Mouse (Mus musculus): ENCODE results near the gene Ifnar2. TPM values are rescaled to one million over a fixed set of nuclear protein-coding genes. Genes with fewer than 3 reads are reported as not detected.
"Not testable (repeated sequence)": the region's sequence is repeated elsewhere in the genome, so short reads cannot be mapped to it uniquely, and the experiment has no call there.

Gene Ifnar2
- polyA plus RNA-seq, 1 experiment from 2014 or later: 54.6 TPM

- no peaks in the 10 kb centered on the region for H3K4me1 ChIP-seq
- no peak overlapping the region for H3K4me2 ChIP-seq (replicated peaks)
- H3K36me3 ChIP-seq: peaks cover 48% of the 10 kb centered on the region
- H3K27me3 ChIP-seq: no peaks in the 10 kb centered on the region
- H3K27ac ChIP-seq: no peak overlapping the region
- WGBS: 94% methylated on average over 6 of the region's 6 CpGs
- no peak for ATAC-seq (ENCODE audit: low FRiP score, low read depth)
- no peak overlapping the region for H3K4me3 ChIP-seq
- H3K9ac ChIP-seq: no peak overlapping the region
- H3K9me3 ChIP-seq: no peaks in the 10 kb centered on the region
Observed at GRCm38 (mm10) chr16:91416357-91416756, 43.8 kb downstream of the Ifnar2 start.

DNA sequence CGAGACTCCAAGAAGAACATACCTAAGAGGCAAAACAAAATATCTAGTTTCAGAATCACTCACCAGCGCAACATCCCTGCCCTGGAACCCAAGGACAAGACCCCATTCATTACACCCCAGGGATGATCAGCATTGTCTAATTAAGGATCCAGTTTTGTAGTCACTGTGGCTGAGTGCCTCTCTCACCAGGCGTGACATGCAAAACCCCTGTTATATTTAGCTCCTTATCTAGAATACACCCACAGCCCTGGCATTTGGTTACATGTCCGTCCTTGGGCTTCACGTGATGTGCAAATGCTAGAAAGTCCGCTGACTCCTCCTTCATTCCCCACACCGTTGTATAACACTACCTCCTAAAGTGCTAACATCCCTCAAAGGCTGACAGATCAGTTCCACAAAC is 44.4 kb downstream of the Ifnar2 start:
- Histone ChIP-seq H3K9me3 (no peaks in the 10 kb centered on the region), H3K4me2 (replicated peaks) (no peak overlapping the region), H3K9ac (no peak overlapping the region), H3K27ac (no peak overlapping the region), H3K27me3 (no peaks in the 10 kb centered on the region), H3K4me3 (no peak overlapping the region), H3K4me1 (no peaks in the 10 kb centered on the region), H3K36me3 (peaks cover 53% of the 10 kb centered on the region)
- 85% methylated on average over 7 of the region's 7 CpGs for WGBS
- ATAC-seq (ENCODE audit: low FRiP score, low read depth): no peak

- no peaks in the 10 kb centered on the region for H3K9me3 ChIP-seq
- H3K27ac ChIP-seq: no peak overlapping the region
- ATAC-seq (ENCODE audit: low FRiP score, low read depth): no peak
- no peak overlapping the region for H3K9ac ChIP-seq
- H3K4me1 ChIP-seq: no peaks in the 10 kb centered on the region
- no peak overlapping the region for H3K4me3 ChIP-seq
- H3K36me3 ChIP-seq: peaks cover 49% of the 10 kb centered on the region
- WGBS: 68% methylated on average over 5 of the region's 5 CpGs
- no peaks in the 10 kb centered on the region for H3K27me3 ChIP-seq
- no peak overlapping the region for H3K4me2 ChIP-seq (replicated peaks)
Observed at GRCm38 (mm10) chr16:91418531-91418930, 45.9 kb downstream of the Ifnar2 start.

DNA sequence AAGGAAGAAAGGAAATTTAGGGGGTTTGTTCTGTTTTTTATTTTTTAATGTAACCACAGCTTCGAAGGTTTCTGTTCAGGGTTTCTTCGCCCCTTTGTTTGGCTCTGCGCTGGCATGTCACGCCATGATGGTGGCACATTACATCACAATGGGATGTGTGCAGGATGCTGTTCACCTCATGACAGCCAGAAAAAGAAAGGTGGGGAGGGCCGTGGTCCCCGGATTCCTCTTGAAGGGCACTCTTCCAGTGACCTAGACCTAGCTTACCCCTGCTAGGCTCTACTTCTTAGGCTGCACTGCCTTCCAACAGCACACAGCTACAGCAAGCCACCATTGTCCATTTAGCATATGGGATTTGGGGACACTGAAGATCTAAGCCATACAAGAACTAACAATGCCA is 53.2 kb downstream of the Ifnar2 start:
- WGBS: 94% methylated on average over 6 of the region's 6 CpGs
- ATAC-seq (ENCODE audit: low FRiP score, low read depth): no peak
- Histone ChIP-seq H3K4me1 (no peaks in the 10 kb centered on the region), H3K4me3 (no peak overlapping the region), H3K4me2 (replicated peaks) (no peak overlapping the region), H3K9ac (no peak overlapping the region), H3K36me3 (peaks cover 32% of the 10 kb centered on the region), H3K27me3 (no peaks in the 10 kb centered on the region), H3K9me3 (no peaks in the 10 kb centered on the region), H3K27ac (no peak overlapping the region)

DNA sequence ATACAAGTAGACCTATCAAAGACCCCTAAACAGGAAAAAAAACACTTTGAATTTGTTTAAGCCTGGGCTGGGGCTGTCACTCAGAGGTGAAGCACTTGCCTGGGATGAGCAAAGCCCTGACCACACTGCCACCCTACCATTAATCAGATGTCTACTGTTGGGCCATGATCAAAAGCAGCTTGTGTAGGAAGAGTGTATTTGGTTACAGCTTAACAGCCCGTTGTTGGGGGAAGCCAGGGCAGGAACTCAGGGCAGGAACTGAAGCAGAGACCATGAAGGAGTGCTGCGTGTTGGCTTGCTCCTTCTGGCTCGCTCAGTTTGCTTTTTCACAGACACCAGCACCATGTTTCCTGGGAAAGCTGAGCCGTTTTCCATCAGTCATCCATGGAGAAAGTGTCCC is 54.0 kb downstream of the Ifnar2 start:
- no peak overlapping the region for H3K4me2 ChIP-seq (replicated peaks)
- no peaks in the 10 kb centered on the region for H3K9me3 ChIP-seq
- no peak for ATAC-seq (ENCODE audit: low FRiP score, low read depth)
- no peaks in the 10 kb centered on the region for H3K27me3 ChIP-seq
- H3K9ac ChIP-seq: no peak overlapping the region
- H3K4me3 ChIP-seq: no peak overlapping the region
- no peaks in the 10 kb centered on the region for H3K4me1 ChIP-seq
- peaks cover 29% of the 10 kb centered on the region for H3K36me3 ChIP-seq
- no peak overlapping the region for H3K27ac ChIP-seq
- 76% methylated on average over 4 of the region's 4 CpGs for WGBS

DNA sequence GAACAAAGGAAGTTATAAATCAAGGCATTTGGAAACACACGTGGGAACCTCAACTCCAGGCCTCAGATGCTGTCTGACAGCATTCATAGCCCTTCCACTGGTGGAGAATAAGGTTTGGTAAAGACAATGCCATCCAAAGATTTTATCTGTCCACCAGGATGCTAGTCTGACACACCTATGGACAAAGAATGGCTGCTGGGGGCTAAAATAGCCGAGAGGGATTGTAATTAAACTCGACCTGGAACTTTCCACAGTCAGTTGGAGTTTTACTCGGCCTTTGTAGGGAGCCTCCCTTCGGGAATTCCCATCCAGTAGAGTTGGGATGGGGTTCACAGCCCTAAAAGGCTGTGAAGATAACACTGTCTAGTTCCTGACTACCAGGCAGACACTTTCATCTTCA is 54.9 kb downstream of the Ifnar2 start:
- peaks cover 21% of the 10 kb centered on the region for H3K36me3 ChIP-seq
- no peak overlapping the region for H3K4me3 ChIP-seq
- H3K9me3 ChIP-seq: no peaks in the 10 kb centered on the region
- no peak overlapping the region for H3K4me2 ChIP-seq (replicated peaks)
- ATAC-seq (ENCODE audit: low FRiP score, low read depth): no peak
- H3K27ac ChIP-seq: no peak overlapping the region
- 59% methylated on average over 5 of the region's 5 CpGs for WGBS
- H3K9ac ChIP-seq: no peak overlapping the region
- H3K27me3 ChIP-seq: no peaks in the 10 kb centered on the region
- peaks cover 3% of the 10 kb centered on the region; the same call in 1 of the 2 replicates for H3K4me1 ChIP-seq

GRCm38 (mm10) chr16:91428259-91428865 is 55.8 kb downstream of the Ifnar2 start:
- Histone ChIP-seq H3K27me3 (no peaks in the 10 kb centered on the region), H3K4me3 (no peak overlapping the region), H3K4me2 (replicated peaks) (no peak overlapping the region), H3K27ac (no peak overlapping the region), H3K36me3 (peaks cover 21% of the 10 kb centered on the region), H3K4me1 (peaks cover 3% of the 10 kb centered on the region; the same call in 1 of the 2 replicates), H3K9ac (no peak overlapping the region), H3K9me3 (no peaks in the 10 kb centered on the region)
- 67% methylated on average over 8 of the region's 8 CpGs for WGBS
- ATAC-seq (ENCODE audit: low FRiP score, low read depth): no peak

GRCm38 (mm10) chr16:91432720-91433328 is 60.2 kb downstream of the Ifnar2 start:
- 40% methylated on average over 5 of the region's 5 CpGs for WGBS
- H3K4me3 ChIP-seq: no peak overlapping the region
- no peak overlapping the region for H3K4me2 ChIP-seq (replicated peaks)
- H3K4me1 ChIP-seq: peaks cover 3% of the 10 kb centered on the region; the same call in 1 of the 2 replicates
- no peaks in the 10 kb centered on the region for H3K9me3 ChIP-seq
- H3K27ac ChIP-seq: no peak overlapping the region
- H3K36me3 ChIP-seq: no peaks in the 10 kb centered on the region
- no peak overlapping the region for H3K9ac ChIP-seq
- no peak for ATAC-seq (ENCODE audit: low FRiP score, low read depth)
- H3K27me3 ChIP-seq: no peaks in the 10 kb centered on the region

- H3K27ac ChIP-seq: no peak overlapping the region
- ATAC-seq (ENCODE audit: low FRiP score, low read depth): no peak
- no peaks in the 10 kb centered on the region for H3K36me3 ChIP-seq
- no peak overlapping the region for H3K4me3 ChIP-seq
- no peak overlapping the region for H3K9ac ChIP-seq
- no peaks in the 10 kb centered on the region for H3K9me3 ChIP-seq
- peaks cover 3% of the 10 kb centered on the region; the same call in 1 of the 2 replicates for H3K4me1 ChIP-seq
- 61% methylated on average over 8 of the region's 8 CpGs for WGBS
- H3K4me2 ChIP-seq (replicated peaks): no peak overlapping the region
- no peaks in the 10 kb centered on the region for H3K27me3 ChIP-seq
Observed at GRCm38 (mm10) chr16:91433329-91433933, 60.8 kb downstream of the Ifnar2 start.

GRCm38 (mm10) chr16:91434119-91434518 is 61.5 kb downstream of the Ifnar2 start:
- Histone ChIP-seq H3K4me3 (no peak overlapping the region), H3K9me3 (no peaks in the 10 kb centered on the region), H3K27ac (no peak overlapping the region), H3K27me3 (no peaks in the 10 kb centered on the region), H3K4me2 (replicated peaks) (no peak overlapping the region), H3K4me1 (peaks cover 3% of the 10 kb centered on the region; the same call in 1 of the 2 replicates), H3K9ac (no peak overlapping the region), H3K36me3 (no peaks in the 10 kb centered on the region)
- WGBS: 92% methylated on average over 3 of the region's 3 CpGs
- ATAC-seq (ENCODE audit: low FRiP score, low read depth): no peak

GRCm38 (mm10) chr16:91438081-91438480 is 65.5 kb downstream of the Ifnar2 start:
- no peak for ATAC-seq (ENCODE audit: low FRiP score, low read depth)
- 77% methylated on average over 3 of the region's 3 CpGs for WGBS
- no peaks in the 10 kb centered on the region for H3K36me3 ChIP-seq
- no peak overlapping the region for H3K4me3 ChIP-seq
- H3K9me3 ChIP-seq: no peaks in the 10 kb centered on the region
- no peaks in the 10 kb centered on the region for H3K27me3 ChIP-seq
- H3K9ac ChIP-seq: no peak overlapping the region
- H3K4me1 ChIP-seq: no peaks in the 10 kb centered on the region
- no peak overlapping the region for H3K4me2 ChIP-seq (replicated peaks)
- H3K27ac ChIP-seq: no peak overlapping the region

GRCm38 (mm10) chr16:91438599-91438998 is 66.0 kb downstream of the Ifnar2 start:
- not testable (repeated sequence) for H3K4me3 ChIP-seq; ATAC-seq (ENCODE audit: low FRiP score, low read depth)
- 92% methylated on average over 1 of the region's 1 CpGs for WGBS

More at GRCm38 (mm10) chr16:91438599-91438998, 66.0 kb downstream of the Ifnar2 start:
- H3K27me3 ChIP-seq; H3K4me2 ChIP-seq (replicated peaks); H3K9me3 ChIP-seq; H3K36me3 ChIP-seq; H3K4me1 ChIP-seq; H3K9ac ChIP-seq; H3K27ac ChIP-seq: not testable (repeated sequence)

All from limb, embryonic 13.5 days (tissue).